Mouse (Mus musculus): ENCODE measurements at regions not wholly inside any gene's neighbourhood (a gene's known extent, or its start where the extent isn't known, plus 50 kb on each side); places are given as distances from the start of the nearest gene placed in this dataset.

DNA sequence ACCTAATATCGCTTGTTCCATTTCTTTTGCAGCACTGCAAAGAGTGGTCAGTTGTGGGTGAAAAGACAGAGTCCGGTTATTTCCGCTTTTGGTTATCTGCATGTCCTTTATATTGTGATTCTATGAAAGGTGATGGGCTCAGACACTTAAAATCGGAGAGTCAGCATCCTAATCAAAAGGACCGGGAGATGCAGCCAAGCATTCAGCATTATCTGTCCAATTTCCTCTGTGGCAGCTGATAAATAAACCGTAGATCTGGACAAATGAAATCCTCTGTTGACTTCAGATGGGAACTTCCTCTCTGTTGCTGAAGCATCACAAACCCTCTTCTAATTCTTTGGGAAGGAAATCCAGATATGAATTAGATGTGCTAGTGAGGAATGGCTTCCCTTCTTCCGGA, 325.7 kb upstream of the Arrdc4 start:
- no peak for TF ChIP-seq CTCF (IDR thresholded peaks at IDR 0.05; ENCODE audit: low read depth, low read length)
- TF ChIP-seq POLR2A (IDR thresholded peaks at IDR 0.05; ENCODE audit: insufficient read depth, low read length) = no peak
- no peak for TF ChIP-seq EP300 (IDR thresholded peaks at IDR 0.05; ENCODE audit: insufficient read depth, low read depth, low read length)
